Mouse (Mus musculus): ENCODE results near the gene Tnnt1.

DNA sequence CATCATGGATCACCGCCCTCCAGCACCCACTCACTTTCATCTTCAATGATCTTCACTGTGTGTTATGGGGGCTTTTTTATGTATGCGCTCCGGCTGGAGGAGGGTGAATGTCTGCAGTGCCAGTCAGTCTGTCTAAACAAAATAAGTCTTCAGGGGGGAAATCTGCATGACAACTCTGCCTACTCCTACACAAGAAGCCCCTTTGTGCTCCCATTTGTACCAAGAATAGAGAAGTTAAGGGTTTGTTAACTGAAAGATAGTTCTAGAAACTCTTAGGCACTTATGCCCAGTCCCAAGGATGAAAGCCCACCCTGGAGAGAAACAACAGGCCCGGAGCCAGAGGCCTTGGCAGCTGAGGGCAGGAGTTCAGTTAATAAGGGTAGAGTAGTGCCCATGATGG is 20.2 kb upstream of the Tnnt1 start:
- TF ChIP-seq CTCF (IDR thresholded peaks at IDR 0.05; ENCODE audit: insufficient read depth, low read length) (no peak), POLR2A (IDR thresholded peaks at IDR 0.05; ENCODE audit: borderline replicate concordance, extremely low read depth, low read depth, low read length) (no peak)

Measured in lung, adult 2 months (tissue).